Mouse (Mus musculus): Measurements from ENCODE around the gene Got2.

DNA sequence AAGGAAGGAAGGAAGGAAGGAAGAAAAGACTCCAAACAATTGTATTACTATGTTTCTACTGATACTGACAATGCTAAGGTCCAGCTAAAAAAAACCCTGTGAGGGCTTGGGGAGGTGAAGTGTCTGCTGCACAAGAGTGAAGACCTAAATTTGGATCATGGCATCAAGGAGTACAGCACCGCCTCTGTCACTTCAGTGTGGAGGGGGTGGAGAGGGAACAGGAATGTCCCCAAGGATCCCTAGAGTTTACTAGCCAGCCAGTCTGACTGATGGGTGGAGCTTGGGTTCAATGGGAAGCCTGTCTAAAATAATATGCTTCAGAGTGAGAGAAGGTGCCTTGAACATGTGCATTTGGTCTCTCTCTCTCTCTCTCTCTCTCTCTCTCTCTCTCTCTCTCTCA is 70.1 kb downstream of the Got2 start:
- TF ChIP-seq CTCF (IDR thresholded peaks at IDR 0.05; ENCODE audit: extremely low read depth, insufficient read depth, low read length) (no peak), POLR2A (IDR thresholded peaks at IDR 0.05; ENCODE audit: extremely low read depth, insufficient read depth, low read length) (no peak)
